Mouse (Mus musculus) E14TG2a.4 (cell line): Measurements from ENCODE around the gene Rap1gap.

ENCODE experiments used
- CTCF ChIP-seq: conservative IDR thresholded peaks from 2 replicates; pipeline ENCODE4 v1.5.1; 2014; ENCODE audit warnings: low read length
- NANOG ChIP-seq: IDR thresholded peaks from 2 replicates; pipeline ENCODE4 v1.6.1; 2014; ENCODE audit warnings: borderline replicate concordance, low read length, mixed read lengths
- POU5F1 ChIP-seq: IDR thresholded peaks from 2 replicates; pipeline ENCODE4 v1.6.1; 2014; ENCODE audit warnings: low read length, borderline replicate concordance

- no peak for TF ChIP-seq CTCF
- no peak for TF ChIP-seq POU5F1
- TF ChIP-seq NANOG: no peak
These were observed 21.1 kb upstream of the Rap1gap start for GRCm38 (mm10) chr4:137643459-137643858.
